Mouse (Mus musculus): ENCODE results near the gene Shmt2.

Shmt2 gene

DNA sequence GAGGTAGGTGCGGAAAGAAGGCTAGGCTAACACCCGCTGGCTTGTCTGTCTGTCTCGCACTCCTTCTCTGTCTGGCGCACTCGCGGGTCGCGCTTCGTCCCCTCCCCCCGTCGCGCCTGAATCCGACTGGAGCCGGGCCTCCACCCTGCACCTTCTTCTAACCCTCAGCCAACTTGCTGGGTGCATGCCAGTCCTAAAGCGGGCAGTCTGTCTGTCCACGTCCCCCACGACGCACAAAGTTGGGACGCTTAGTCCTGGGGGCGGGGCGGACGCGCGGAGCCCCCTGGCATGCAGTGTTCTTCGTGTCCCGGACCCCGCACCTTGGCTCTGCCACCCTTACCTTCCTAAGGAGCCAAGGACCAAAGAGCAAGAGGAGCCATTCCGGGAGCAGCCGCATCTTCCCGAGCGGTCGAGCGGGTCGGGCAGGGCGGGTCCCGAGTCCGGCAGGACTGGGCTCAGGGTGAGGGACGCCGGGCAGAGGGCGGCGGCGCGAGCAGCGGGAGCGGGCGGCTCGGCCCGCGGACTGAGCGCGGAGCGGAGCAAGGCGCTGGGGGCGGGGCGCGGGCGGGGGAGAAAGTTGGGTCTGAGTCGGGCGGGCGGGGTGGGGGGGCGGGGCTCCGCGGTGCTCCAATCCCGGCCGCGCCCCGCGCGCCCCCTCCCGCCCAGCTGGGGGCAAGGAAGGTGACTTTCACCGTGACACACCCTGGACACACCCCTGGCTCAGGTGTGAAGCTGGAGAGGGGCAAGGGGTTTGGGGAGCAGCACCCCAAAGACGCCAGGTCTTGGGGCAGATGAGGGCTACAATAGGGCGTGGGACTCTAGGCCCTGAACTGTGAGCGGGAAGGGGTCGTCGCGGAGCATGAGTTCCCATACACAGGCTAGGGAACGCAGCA lies 12.0 kb upstream of the Shmt2 start, which contains the start of gene Nxph4:
Nxph4 (minus strand) TSS at position 524 of the 893 bp plus-strand sequence.
- DNase-seq (ENCODE audit: low spot score) = peak; percentile 45

DNA sequence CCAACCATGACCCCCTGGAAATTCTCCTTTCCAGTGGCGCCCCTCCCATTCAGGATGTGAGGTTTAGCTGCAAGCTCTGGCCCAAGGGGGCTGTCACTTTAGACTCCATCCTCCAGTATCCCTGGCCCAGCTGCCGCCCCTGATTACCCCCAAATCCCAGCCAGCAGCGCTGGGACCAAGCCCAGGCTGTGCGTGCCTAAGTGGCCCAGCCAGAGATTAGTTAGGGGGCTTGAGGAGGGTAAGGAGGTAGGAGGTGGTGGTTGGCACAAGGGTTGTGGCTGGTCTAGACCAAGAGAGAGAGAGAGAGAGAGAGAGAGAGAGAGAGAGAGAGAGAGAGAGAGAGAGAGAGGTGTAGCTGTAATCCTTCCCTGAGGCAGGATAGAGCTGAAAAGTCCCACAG lies 9.3 kb upstream of the Shmt2 start:
- DNase-seq (ENCODE audit: low spot score) = peak; percentile 22

DNA sequence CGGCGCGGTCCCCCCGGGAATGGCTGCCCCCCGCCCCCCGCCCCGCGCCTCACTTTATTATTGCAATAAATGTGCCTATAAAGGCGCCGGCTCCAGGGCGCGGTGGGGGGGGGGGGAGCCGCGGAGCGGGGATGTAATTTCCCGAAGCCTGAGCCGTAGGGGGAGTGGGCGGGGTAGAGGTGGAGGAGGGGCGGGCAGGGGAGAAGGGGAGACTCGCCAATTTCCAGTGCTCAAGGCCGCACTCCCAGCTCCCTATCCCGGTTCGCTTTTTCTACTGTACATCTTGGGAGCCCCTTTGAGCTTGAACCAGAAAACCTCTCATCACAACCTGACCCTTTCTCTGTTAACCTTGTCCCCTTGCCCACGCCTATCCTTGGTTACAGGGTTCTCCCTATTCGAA lies 8.7 kb upstream of the Shmt2 start:
- DNase-seq (ENCODE audit: low spot score) = peak; percentile 16

DNA sequence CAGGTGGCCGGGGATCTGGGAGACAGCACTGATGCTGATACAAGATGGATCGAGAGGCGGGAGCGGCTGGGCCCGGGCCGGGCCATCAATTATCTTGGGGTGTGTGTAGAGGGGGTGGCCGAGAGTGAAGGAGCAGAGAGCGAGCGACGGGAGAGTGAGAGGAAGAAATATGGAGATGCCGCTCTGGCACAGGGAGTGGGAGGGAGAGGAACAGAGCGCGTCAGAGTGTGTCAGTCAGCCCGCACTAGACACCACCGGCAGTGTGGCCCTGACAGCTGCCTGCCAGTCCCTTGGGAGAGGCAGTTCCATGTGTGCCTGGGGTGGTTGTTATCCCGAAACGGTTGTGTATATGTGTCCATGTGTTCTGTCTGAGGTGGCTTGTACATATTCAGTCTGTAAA lies 5.2 kb upstream of the Shmt2 start:
- peak; percentile 31 for DNase-seq (ENCODE audit: low spot score)

DNA sequence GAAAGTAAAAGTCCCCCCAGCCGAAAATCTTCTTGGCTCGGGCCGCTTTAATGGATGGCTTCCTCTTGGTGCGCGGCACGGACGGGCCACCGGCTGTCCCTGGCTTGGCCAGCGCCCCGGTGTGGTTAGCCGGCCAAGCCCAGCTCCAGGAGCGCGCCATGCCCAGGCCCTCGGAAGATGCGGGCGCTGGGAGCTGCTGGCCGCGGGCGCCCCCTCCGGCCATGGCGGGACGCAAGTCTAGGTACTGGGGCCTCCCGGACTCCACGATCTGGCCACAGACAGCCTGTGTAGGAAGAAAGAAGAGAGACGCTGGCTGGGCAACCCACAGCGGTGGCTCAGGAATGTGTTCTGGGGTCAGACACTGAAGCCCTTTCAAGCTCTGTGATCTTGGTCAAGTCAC lies 4.4 kb upstream of the Shmt2 start:
- peak; percentile 81 for DNase-seq (ENCODE audit: low spot score)

DNA sequence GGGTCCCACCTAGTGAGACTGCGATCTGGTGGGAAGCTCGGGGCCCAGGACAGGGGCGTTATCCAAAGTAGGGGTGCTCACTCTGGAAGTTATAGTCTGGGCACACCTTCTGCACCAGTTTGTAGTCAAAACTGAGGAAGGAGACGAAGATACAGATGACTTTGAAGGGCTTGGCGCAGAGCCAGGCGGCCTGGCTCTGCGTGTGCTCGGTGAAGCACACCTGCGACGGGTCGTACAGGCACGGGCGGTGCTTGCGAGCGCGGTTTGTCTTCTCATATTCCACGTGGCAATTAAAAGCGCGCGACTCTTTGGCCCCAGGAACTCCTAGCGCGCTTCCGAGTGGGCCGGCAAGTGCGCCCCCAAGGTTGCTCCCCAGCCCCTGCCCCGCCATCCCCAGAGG lies 3.8 kb upstream of the Shmt2 start:
- DNase-seq (ENCODE audit: low spot score) = no peak

DNA sequence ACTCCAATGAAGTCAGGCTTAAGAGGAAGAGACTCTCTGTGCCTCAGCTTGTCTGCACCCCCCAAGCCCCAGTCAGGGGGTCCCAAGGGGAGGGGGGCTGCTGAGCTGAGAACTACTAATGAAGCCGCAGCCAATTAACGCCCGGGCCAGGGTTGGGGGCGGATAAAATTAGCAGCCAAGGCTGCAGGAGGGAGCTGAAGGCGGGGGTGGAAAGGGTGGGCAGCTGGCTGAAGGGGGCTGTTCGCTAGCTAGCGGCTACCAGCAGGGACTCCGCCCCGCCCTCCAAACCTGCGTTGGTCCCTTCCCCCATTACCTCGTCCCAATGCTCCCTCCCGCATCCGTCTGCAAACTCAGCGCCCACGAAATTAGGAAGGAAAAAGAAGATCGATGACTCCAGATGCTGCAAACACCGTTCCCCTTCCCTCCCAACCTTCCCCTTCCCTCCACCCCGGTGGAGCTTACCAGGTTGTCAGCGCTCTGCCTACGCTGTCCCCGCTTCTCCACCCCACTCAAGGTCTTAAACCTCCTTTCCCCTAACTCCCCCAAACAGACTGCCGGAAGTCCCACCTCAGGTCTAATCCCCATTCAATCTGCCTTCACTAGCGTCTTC lies 2.5 kb upstream of the Shmt2 start:
- peak; percentile 30 for DNase-seq (ENCODE audit: low spot score)

DNA sequence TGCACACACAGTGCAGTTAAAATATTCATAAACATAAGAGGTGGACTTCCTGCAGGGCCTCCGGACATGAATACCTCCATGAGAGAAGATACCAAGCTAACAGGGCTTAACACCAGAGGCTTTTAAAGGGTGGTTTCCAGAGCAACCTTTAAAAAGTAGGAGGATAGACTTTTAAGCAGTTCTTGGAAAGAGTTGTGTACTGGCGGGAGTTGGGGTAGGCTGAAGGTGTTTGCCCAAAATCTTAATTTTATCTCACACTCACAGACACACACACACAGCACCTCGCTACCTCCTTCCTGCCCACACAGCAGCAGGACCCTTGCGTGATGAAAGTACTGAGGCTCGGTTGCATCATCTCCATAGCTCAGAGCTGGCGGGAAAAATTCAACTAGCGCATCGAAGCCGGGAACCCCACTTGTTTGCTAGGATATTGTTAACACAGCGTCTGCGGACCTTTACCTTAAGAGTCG lies 598 bp downstream of the Shmt2 start:
- no peak for DNase-seq (ENCODE audit: low spot score)

DNA sequence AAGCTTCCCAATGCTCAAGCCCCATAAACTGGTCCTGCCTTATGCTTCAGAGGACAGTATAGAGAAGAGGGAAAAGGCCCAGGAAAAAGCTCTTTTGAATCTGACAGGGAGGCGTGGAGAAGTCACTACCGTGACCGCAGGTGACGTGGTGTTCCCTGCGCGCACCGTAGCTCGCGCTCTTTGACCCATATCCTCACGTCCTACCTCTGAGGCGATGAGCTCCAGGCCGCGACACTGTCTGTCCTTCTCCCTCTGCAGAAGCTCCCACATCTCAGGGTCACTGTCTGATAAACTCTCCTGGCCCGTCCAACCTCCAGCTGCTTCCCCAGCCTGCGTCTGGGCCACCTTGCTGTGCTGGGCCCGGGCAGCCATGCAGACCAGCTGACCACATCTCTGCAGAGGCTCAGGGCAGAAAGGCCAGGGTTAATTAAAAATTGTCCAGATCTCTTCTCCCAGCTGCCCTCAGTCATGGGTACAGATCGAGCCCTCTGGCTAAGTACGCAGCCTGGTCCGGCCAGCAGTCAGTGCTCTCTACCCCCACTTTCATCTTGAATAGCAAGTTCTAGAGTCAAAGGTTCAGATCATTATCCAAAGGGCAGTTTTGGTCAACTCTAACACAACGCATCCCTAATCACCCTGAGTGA lies 1.4 kb downstream of the Shmt2 start:
- no peak for DNase-seq (ENCODE audit: low spot score)

DNA sequence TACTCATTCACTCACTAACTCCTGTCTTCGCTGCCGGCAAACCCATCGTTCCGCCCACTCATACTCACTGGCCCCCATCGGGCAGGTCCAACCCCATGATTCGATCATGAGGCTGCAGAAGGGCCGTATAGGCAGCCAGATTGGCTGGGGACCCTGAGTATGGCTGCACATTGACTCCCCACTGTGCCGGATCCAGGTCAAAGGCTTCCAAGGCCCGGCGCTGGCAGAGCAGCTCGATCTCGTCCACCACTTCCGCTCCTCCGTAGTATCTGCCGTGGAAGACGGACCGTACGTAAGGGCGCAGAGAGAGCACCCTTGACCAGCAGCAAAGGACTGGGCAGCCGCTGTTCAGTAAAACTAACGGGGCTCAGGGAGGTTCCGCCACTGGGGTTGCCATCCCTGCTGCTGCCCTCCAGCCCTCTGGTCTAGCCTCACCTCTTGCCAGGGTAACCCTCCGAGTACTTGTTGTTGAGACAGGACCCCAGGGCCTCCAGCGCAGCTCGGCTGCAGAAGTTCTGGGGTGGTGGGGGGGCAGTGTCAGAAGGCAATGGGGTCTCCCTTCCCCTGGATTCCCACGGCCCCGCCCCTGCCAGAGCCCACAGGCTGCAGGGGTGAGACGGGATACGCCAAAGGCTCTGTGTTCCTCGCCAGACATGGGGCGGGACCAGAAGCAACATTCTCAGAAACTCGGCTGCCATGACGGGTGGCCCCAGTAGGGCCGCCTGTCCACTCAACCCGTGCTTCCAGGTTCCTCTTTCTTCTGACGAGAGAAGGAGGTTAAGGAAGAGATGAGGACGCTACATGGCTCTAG lies 2.1 kb downstream of the Shmt2 start:
- no peak for DNase-seq (ENCODE audit: low spot score)

DNA sequence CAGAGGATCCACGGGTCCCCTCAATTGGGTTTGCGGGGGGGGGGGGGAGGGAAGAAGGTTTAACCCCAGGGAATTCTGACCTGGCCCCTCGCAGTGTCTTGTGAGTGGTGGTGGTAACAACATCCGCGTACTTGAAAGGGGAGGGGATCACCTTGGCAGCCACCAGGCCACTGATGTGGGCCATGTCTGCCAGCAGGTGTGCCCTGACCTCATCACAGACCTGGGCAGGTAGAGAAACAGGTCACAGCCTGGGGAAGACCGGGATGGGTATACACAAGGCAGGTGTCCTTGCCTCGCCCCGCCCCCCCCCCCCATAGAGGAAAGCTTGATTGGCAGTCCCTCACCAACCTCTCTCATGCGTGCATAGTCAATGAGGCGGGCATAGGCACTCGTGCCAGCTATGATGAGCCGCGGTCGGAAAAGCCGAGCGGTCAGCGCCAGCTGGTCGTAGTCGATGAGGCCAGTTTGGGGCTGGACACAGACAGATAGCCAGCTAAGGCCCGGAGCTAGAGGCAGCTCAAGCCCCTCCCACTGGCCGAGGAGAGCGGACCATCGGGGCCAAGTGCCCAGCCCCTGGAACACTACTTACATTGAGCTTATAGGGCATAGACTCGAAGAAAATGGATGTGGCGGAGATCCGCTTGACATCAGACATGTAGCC lies 3.1 kb downstream of the Shmt2 start:
- no peak for DNase-seq (ENCODE audit: low spot score)

DNA sequence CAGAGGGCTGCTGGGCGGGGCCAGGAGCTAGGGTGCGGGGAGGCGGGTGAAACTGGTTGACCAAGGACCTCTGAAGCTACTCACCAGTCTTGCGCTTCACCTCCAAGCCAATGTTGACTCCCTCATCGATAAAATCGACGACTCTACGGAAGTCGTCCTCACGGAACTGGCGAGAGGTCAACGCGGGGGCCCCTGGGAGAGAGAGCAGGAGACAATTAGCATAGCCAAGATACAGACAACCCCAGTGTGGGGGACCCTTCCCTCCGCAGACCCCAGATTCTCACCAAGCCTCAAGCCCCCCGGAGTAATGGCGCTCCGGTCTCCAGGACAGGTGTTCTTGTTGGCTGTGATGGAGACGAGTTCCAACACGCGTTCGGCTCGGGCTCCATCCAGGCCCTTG lies 4.3 kb downstream of the Shmt2 start:
- DNase-seq (ENCODE audit: low spot score) = no peak

DNA sequence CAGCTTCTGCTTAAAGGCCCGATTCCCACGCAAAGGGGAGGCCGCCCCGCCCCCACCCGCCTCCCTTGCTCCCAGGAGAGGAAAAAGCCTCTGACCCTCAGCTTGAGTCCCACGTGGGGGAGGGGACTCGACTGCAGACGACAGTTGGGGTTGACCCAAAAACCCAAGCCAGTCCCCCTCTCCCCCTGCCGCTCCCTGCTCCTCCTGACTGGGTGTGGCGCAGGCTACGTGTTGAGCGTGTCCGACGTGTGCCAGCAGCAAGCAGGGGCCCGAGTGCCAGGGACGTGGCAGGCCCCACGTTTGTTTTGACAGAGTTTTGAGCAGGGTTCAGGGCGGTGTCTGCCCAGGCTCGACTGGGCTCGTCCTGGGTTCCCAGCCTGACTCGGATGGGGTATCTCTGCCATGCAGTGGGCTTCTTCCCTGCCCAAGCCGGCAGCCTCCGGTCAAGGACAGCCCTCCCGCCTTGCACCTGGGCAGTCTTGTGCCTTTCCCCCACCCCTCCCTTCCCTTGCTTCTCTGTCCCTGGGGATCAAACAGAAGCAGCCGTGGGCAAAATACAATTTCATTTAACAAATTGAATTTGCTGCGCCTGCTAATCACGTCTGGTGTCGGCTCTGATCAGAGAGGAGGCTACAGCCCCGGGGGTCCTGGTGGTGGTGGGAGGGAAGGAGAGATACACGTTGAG lies 5.5 kb downstream of the Shmt2 start:
- DNase-seq (ENCODE audit: low spot score) = peak; percentile 88

DNA sequence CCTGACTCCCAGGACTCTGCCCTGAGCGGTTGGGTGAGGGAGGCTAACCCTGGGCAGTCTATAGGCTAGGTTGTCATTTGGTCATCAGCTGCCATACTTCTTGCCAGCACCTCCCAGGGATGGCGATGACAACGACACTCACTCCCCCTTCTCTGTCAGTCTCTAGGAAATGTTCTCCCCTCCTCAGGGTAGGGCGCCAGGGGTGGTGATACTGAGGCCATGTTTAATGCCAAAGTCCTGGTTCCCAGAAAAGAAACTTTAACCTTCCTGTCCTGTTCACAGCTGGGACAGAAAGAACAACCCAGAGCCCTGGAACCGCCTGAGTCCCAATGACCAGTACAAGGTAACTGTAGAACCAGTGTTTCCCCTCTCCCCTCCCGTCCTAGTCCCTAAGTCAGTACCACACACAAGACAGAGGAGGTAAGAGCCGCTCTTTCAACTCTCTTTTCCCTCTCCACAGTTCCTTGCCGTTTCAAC lies 6.2 kb downstream of the Shmt2 start:
- DNase-seq (ENCODE audit: low spot score) = no peak

DNA sequence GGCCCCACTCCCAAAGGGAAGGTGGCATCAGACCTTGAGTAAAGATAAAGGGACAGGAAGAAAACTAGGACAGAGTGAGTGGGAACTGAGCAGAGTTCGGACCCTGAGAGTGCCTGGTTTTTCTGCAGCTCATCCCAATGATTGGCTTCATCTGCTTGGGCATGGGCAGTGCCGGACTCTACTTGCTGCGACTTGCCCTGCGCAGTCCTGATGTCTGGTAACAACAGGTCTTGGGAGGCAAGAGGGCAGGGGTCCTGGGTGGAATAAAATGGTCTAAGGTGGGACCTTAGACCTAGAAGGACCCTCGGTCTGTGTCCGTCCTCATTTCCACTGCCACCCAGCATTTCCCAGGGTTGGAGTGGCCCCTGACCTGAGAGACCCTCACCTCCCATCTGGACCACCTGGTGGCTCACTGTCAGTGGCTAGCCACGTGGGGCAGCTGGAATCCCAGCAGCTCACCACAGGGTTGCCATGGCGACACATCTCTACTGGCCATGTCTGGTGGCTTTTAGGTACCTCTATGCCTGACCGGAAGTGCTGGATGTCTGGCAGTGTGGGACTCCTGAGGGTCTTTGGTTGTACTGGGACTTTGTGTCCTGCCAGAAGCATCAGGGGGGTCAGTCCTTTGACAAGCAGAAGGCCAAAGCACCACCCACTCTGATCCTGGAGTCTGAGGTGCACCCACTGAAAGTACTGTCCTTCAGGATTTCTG lies 6.8 kb downstream of the Shmt2 start:
- DNase-seq (ENCODE audit: low spot score) = peak; percentile 21

DNA sequence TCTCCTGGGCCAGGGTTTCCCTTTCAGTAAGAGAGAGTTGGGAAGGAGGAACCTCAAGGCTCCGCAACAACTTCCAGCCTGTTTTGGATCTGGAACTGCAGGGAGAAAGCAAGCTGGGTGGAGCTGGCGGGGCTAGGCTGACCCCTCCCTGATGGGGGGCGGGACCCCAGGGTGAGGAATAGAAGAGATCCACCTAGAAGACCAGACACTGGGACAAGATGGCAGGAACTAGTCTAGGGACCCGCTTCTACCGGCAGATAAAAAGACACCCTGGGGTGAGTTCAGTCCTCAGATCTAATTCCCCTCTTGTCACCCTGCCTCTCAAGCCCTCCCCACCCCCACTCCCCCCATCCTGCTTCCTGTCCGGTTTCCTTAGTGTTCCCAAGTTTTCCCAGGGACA lies 7.5 kb downstream of the Shmt2 start, which contains the start of gene Ndufa4l2:
Ndufa4l2 (plus strand) TSS at position 204 of the 400 bp plus-strand sequence.
- DNase-seq (ENCODE audit: low spot score) = peak; percentile 54

DNA sequence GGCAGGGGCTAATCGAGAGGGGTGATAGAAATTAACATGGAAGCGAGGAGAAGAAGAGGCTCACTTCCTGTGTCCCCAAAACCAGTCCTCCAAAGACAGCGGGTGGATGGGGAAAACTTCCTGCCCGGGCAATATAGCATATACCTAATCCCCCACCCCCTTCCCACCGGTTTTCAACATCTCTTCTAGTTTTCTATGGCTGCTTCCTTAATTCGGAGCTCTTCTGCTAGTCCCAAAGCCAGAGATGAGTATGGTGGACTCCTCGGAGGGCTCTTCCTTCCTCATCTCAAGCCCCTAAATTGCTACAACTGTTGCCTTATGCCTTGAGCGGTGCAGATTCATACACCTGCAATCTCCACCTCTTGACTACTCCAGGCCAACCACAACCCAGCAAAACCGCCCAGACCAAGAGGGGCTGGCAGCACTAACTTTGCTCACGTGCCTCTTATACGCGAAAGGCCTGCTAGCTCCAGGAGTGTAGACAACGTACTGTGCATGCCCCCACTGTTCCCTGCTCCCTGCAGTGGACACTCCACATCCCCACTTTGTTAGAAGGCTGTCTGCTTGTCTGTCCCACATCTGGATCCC lies 8.0 kb downstream of the Shmt2 start:
- DNase-seq (ENCODE audit: low spot score) = no peak

DNA sequence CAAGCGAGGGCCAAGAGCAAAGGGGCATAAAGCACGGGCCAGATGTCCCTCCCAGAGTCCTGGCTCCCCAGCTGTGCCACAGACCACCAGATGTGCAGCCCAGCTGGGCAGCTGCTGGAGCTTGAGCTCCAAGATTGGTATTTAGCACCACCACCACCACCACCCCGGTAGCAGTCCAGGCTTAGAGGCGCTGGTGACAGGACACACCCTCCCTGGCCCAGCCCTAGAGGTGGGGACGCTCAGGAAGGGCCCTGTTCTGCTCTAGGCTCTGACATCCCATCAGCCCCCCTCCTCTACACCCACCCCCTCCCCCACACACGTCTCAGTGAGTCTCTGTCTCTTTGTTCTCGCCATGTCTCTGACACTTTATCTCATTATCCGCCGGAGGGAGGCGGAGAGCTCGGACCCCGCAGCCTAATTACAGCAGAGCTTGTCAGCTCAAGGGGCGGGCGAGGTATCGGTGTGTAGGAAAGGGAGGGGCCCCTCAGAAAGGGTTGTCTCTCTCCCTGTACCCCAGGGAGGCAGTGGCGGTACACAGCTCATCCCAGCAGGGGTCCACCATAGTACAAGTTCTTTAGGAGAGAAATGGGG lies 8.6 kb downstream of the Shmt2 start:
- DNase-seq (ENCODE audit: low spot score) = peak; percentile 78

DNA sequence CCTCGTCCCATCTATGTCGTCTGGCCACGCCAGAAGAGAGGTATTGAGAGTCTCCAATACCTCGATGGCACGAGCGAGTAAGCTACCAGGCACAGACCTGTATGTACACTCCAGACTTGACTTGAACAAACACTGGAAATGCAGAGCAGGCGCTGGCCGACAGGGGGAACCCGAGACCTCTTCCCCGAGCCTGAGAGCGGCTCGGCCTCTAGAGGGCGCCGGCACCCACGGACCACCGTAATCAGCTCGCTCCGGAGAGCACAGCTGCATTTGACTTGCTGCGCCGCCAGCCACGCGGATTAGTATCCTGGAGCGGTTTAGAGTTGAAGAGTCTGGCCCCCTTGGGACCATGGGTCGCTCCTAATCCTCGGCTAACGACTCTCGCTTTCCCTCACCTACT lies 9.4 kb downstream of the Shmt2 start:
- peak; percentile 97 for DNase-seq (ENCODE audit: low spot score)
